Mouse (Mus musculus): ENCODE measurements at regions not wholly inside any gene's neighbourhood (a gene's known extent, or its start where the extent isn't known, plus 50 kb on each side); places are given as distances from the start of the nearest gene placed in this dataset.
A peak's percentile ranks its signal among the peaks of the same experiment; 100 is the strongest.
"Not testable (repeated sequence)": the region's sequence is repeated elsewhere in the genome, so short reads cannot be mapped to it uniquely, and the experiment has no call there.

DNA sequence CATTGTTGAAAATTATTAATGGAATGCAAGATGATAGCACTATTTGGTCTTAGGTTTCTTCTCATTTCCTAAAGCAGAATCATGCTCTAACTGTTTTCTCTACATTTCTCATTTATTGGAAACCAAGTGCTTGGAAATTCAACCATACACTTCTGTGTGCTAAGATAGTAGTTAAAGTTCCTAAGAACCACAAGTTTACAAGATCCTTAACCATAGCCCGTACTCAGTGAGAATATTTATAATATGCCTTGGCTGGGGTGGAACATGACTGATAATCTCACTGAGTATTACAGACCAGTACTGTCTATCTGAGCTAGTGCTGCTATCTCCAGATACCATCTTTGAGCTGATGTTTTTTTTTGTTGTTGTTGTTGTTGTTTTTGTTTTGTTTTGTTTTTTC, 236.9 kb upstream of the Tmem196 start:
- H3K9ac ChIP-seq; H3K4me3 ChIP-seq (ENCODE audit: low read depth, low read length); H3K9me3 ChIP-seq (ENCODE audit: low read depth, low read length); DNase-seq; ATAC-seq (ENCODE audit: insufficient read depth); H3K27me3 ChIP-seq (ENCODE audit: insufficient read depth, low read length); H3K36me3 ChIP-seq (ENCODE audit: insufficient read depth); H3K27ac ChIP-seq (ENCODE audit: low read depth); H3K4me2 ChIP-seq; H3K4me1 ChIP-seq (ENCODE audit: insufficient read depth): not testable (repeated sequence)
- 74% methylated on average over 1 of the region's 1 CpGs for WGBS

DNA sequence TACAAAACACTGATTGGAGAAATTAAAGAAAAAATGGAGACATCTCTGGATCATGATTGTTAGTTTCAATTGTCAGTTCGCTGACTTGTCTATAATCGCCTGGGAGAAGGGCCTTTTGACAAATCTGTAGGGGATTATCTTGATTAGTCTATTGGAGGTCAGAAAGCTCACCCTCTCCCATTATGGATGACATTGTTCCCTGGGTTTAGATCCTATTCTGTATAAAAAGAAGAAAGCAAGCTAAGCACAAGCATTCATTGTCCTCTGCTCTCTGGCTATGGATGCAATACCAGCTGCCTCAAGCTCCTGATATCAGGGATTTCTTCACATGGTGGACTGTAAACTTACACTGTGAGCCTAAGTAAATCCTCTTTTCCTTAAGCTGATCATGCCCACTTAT, 214.8 kb upstream of the Tmem196 start:
- no peak for ATAC-seq (ENCODE audit: insufficient read depth)
- no peak overlapping the region for H3K4me2 ChIP-seq
- TF ChIP-seq CTCF (IDR thresholded peaks at IDR 0.05; ENCODE audit: low read depth), result no peak

DNA sequence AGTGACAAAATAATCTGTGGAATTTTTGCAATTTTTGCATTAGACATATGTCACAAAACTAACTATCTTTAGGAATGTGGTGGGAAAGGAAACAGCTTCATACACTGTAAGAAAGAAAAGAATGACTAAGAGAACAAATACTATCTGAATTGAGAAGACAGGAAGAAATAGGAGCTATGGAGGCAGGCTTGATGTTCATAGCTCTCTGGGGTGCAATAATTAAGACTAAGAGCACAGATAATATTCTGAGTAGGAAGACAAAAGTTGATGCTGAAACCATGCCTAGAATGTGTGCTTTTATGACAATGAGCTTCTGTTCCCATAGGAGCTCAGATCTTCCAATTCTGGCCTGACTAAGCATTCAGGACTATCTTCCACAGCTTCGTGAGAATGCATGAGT, 183.0 kb upstream of the Tmem196 start:
- no peak for TF ChIP-seq CTCF (IDR thresholded peaks at IDR 0.05; ENCODE audit: low read depth)
- no peak for DNase-seq
- 73% methylated on average over 1 of the region's 1 CpGs for WGBS

More for the DNA sequence above, 214.8 kb upstream of the Tmem196 start:
- Histone ChIP-seq H3K36me3 (ENCODE audit: insufficient read depth) (no peaks in the 10 kb centered on the region), H3K27me3 (ENCODE audit: insufficient read depth, low read length) (no peaks in the 10 kb centered on the region), H3K9me3 (ENCODE audit: low read depth, low read length) (no peaks in the 10 kb centered on the region), H3K4me3 (ENCODE audit: low read depth, low read length) (no peak overlapping the region), H3K9ac (no peak overlapping the region), H3K4me1 (ENCODE audit: insufficient read depth) (no peaks in the 10 kb centered on the region), H3K27ac (ENCODE audit: low read depth) (no peak overlapping the region)
- no peak for DNase-seq
- WGBS, result 63% methylated on average over 2 of the region's 2 CpGs

DNA sequence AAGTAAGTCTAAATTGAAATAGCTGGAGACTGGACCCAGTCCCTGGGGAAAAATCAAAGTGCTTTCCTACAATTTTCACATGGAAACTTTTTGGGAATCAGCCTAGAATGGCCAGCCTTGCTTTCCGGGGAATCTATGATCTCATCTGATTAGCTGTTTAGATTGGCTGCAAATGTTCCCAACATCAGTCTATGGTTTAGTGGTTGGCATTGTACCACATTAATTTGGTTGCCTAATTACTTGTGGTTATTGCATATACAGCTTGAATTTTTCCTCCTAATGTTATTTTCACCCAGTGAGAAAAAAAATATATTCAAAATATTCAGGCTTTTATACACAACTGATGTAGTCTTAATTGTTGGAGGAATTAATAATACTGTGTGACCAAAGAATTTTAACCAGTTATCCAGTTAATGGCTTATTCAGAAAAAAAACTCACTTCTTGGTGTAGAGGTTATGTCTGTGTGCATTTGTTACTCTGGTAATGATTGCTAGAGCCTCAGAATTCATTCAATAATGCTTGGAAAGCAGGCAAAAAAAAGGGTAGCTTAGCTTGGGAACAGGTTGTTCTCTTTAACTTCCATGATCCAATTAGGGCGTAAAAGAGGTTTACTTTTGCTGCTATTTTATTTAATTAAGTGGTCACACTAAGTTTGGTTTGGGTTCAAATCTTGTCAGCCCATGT, 182.2 kb upstream of the Tmem196 start:
- DNase-seq (peak; percentile 7), ATAC-seq (ENCODE audit: insufficient read depth) (no peak)
- Histone ChIP-seq H3K9me3 (ENCODE audit: low read depth, low read length) (no peaks in the 10 kb centered on the region), H3K27me3 (ENCODE audit: insufficient read depth, low read length) (no peaks in the 10 kb centered on the region), H3K4me2 (no peak overlapping the region), H3K4me3 (ENCODE audit: low read depth, low read length) (no peak overlapping the region), H3K27ac (ENCODE audit: low read depth) (no peak overlapping the region), H3K9ac (no peak overlapping the region), H3K36me3 (ENCODE audit: insufficient read depth) (no peaks in the 10 kb centered on the region), H3K4me1 (ENCODE audit: insufficient read depth) (no peaks in the 10 kb centered on the region)
- TF ChIP-seq CTCF (IDR thresholded peaks at IDR 0.05; ENCODE audit: low read depth), result no peak
- WGBS, result 78% methylated on average over 2 of the region's 2 CpGs

More for the DNA sequence above, 183.0 kb upstream of the Tmem196 start:
- Histone ChIP-seq H3K27ac (ENCODE audit: low read depth) (no peak overlapping the region), H3K9me3 (ENCODE audit: low read depth, low read length) (no peaks in the 10 kb centered on the region), H3K27me3 (ENCODE audit: insufficient read depth, low read length) (no peaks in the 10 kb centered on the region), H3K9ac (no peak overlapping the region), H3K36me3 (ENCODE audit: insufficient read depth) (no peaks in the 10 kb centered on the region), H3K4me2 (no peak overlapping the region), H3K4me1 (ENCODE audit: insufficient read depth) (no peaks in the 10 kb centered on the region), H3K4me3 (ENCODE audit: low read depth, low read length) (no peak overlapping the region)
- no peak for ATAC-seq (ENCODE audit: insufficient read depth)

DNA sequence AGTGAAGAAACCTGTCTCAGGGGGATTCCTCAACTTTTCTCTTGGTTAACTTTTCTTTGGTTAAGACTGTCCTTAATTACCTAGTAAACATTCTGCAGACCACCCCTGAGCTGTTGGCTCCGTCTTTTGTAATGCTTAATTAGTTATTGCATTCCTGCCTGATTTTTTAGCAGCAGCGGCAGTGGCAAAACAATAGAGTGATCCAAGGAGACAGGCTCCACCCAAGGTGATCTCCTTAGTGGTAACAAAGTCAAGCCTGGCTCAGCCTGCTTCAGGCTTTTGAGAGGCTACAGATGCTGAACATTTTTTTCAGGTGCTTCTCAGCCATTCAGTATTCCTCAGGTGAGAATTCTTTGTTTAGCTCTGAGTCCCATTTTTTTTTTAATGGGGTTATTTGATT, 168.1 kb upstream of the Tmem196 start:
- Histone ChIP-seq H3K4me3 (ENCODE audit: low read depth, low read length) (no peak overlapping the region), H3K9me3 (ENCODE audit: low read depth, low read length) (no peaks in the 10 kb centered on the region), H3K9ac (no peak overlapping the region), H3K27ac (ENCODE audit: low read depth) (no peak overlapping the region), H3K4me2 (no peak overlapping the region), H3K4me1 (ENCODE audit: insufficient read depth) (no peaks in the 10 kb centered on the region), H3K27me3 (ENCODE audit: insufficient read depth, low read length) (no peaks in the 10 kb centered on the region), H3K36me3 (ENCODE audit: insufficient read depth) (no peaks in the 10 kb centered on the region)
- no peak for ATAC-seq (ENCODE audit: insufficient read depth)
- DNase-seq, result no peak
- 28% methylated on average over 2 of the region's 2 CpGs for WGBS
- no peak for TF ChIP-seq CTCF (IDR thresholded peaks at IDR 0.05; ENCODE audit: low read depth)

DNA sequence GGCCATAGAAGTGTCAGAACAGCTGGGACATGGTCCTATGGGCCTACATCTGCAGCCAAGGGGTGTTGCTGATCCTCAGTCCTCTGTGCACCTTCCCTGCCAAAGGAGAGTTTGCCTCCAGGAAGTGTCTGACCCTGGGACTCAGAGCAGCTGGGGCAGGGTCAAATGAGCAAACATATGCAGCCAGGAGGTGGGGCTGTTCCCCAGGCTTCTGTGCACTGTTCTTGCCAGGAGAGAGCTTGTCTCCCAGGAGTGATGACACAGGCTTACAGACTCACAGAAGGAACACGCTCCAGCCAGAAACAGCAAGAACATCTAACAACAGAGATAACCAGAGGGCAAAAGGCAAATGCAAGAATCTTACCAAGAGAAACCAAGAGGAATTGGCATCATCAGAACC, 137.9 kb upstream of the Tmem196 start:
- TF ChIP-seq CTCF (IDR thresholded peaks at IDR 0.05; ENCODE audit: low read depth), result no peak
- Histone ChIP-seq H3K9me3 (ENCODE audit: low read depth, low read length) (no peaks in the 10 kb centered on the region), H3K4me2 (no peak overlapping the region), H3K4me1 (ENCODE audit: insufficient read depth) (no peaks in the 10 kb centered on the region), H3K27ac (ENCODE audit: low read depth) (no peak overlapping the region), H3K27me3 (ENCODE audit: insufficient read depth, low read length) (no peaks in the 10 kb centered on the region), H3K36me3 (ENCODE audit: insufficient read depth) (no peaks in the 10 kb centered on the region), H3K9ac (no peak overlapping the region), H3K4me3 (ENCODE audit: low read depth, low read length) (no peak overlapping the region)
- WGBS, result 54% methylated on average over 1 of the region's 1 CpGs
- DNase-seq (no peak), ATAC-seq (ENCODE audit: insufficient read depth) (no peak)

DNA sequence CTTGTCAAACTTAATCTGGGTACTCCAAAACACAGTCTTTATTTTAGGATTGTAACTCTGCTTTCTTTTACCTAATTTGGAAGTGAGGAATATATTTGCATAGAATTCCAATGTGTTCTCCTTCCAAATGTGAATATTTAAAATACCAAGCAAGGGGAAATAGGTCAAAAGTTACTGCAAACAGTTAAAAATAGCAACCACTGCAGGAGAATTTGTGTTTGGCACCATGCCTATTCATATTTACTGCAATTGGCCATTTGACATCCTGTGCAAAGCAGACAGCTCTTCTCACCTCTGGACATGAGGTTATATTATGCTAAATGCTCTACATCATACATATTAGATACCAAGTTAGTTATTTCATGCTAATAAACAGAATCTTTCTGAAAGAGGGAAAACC, 129.4 kb upstream of the Tmem196 start:
- 0 out of 2 replicates have a peak, but pooled peaks have one; percentile 28 for ATAC-seq (ENCODE audit: insufficient read depth)
- H3K27ac ChIP-seq (ENCODE audit: low read depth), result no peak overlapping the region
- no peaks in the 10 kb centered on the region for H3K9me3 ChIP-seq (ENCODE audit: low read depth, low read length)
- no peaks in the 10 kb centered on the region for H3K36me3 ChIP-seq (ENCODE audit: insufficient read depth)
- no peak for TF ChIP-seq CTCF (IDR thresholded peaks at IDR 0.05; ENCODE audit: low read depth)
- no peak overlapping the region for H3K9ac ChIP-seq
- H3K4me3 ChIP-seq (ENCODE audit: low read depth, low read length), result no peak overlapping the region
- no peaks in the 10 kb centered on the region for H3K27me3 ChIP-seq (ENCODE audit: insufficient read depth, low read length)
- DNase-seq, result peak; percentile 65
- no peaks in the 10 kb centered on the region for H3K4me1 ChIP-seq (ENCODE audit: insufficient read depth)
- H3K4me2 ChIP-seq, result no peak overlapping the region

DNA sequence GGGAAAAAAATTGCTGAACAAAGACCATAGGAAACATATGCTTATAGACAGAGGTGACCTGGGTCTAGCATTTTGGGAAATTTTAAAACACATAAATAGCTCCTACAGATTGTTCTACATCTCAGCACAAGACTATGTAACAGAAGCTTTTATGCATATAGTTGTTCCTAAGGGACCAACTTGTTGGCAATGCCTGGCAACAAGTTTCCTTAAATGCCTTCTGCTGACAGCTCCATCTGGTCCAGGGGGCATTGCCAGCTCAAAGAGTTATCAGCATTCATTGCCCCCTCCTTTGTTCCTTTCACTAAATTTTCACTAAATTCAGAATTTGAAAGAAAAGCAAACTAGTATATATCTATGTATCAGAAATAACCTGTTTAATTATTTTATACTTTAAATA, 106.5 kb upstream of the Tmem196 start:
- Histone ChIP-seq H3K36me3 (ENCODE audit: insufficient read depth) (no peaks in the 10 kb centered on the region), H3K9ac (no peak overlapping the region), H3K4me1 (ENCODE audit: insufficient read depth) (no peaks in the 10 kb centered on the region), H3K4me3 (ENCODE audit: low read depth, low read length) (no peak overlapping the region), H3K27ac (ENCODE audit: low read depth) (no peak overlapping the region), H3K27me3 (ENCODE audit: insufficient read depth, low read length) (no peaks in the 10 kb centered on the region), H3K9me3 (ENCODE audit: low read depth, low read length) (no peaks in the 10 kb centered on the region), H3K4me2 (no peak overlapping the region)
- no peak for TF ChIP-seq CTCF (IDR thresholded peaks at IDR 0.05; ENCODE audit: low read depth)
- ATAC-seq (ENCODE audit: insufficient read depth) (no peak), DNase-seq (no peak)

Measured in lung, embryonic 14.5 days (tissue).